Mouse (Mus musculus) mature B cell (primary cell): ENCODE measurements around the gene Babam1.
"Not testable (repeated sequence)": the region's sequence is repeated elsewhere in the genome, so short reads cannot be mapped to it uniquely, and the experiment has no call there.

ENCODE experiments used
- in situ Hi-C: fragments of 300-500 bp; cut with MboI; formaldehyde crosslinking; loops from 2 replicates; pipeline ENCODE4 v1.14.3; 2019

Babam1 gene

GRCm38 (mm10) chr8:71406099-71407015, 9.7 kb downstream of the Babam1 start:
- in situ Hi-C loops, result no loop called here

GRCm38 (mm10) chr8:71407441-71407840, 10.8 kb downstream of the Babam1 start:
- in situ Hi-C loops, result no loop called here

DNA sequence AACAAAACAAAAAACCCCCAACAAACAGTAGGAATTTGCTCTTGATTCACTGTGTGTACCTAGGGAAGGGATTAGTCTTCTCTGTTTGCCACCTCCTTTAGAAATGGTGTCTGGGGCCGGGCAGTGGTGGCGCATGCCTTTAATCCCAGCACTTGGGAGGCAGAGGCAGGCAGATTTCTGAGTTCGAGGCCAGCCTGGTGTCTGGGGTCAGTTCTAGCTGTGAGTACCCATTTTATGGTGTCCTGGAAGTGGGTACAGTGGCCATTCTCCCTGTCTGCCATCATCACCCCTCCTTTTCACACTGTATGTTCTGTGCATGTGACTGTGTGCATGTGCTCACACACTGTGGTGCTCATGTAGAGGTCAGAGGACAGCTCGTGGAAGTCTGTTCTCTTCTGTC, 11.6 kb downstream of the Babam1 start:
- in situ Hi-C loops, result no loop called here

GRCm38 (mm10) chr8:71411535-71412273, 15.0 kb downstream of the Babam1 start:
- in situ Hi-C loops, result no loop called here

- in situ Hi-C loops, result no loop called here
Observed at GRCm38 (mm10) chr8:71422121-71422520, 25.5 kb downstream of the Babam1 start.

- in situ Hi-C loops, result not testable (repeated sequence)
Observed at GRCm38 (mm10) chr8:71432935-71433334, 36.3 kb downstream of the Babam1 start.

- in situ Hi-C loops, result no loop called here
Observed at GRCm38 (mm10) chr8:71437041-71437440, 40.4 kb downstream of the Babam1 start.

DNA sequence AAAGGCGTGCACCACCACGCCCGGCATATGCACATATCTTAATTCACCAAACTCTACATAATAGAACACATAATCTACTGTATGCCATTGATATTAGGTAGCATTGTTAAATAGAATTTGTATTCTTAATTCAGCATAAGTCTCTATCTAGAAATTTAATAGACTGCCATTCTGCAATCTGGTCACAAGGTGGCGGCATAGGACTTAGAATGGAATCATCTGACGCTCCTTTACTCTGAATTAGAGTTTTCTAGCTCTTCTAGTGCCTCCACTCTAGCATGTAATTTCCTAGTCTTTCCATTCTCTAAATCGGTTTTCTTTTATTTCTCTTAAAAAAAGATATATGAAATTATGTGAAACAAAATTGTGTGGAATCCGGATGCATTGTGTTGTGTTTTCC, 44.7 kb downstream of the Babam1 start:
- in situ Hi-C loops, result no loop called here

DNA sequence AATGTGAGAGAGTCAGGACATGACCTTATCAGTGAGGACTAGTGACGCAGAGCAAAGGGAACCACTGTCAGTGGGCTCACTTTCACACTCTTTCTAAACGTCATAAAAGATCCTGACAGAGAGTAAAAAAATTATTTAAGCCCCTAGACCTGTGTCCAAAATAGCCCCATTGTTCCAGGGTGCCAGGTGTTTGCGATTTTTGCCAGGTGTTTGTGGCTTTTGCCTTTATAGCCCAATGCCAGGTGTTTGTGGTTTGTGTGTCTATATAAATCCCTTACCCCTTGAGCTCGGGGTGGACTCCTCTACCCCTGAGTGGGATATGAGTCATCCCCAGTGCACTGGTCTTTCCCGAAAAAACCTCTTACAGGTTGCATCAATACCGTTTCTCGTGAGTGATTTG, 48.4 kb downstream of the Babam1 start:
- in situ Hi-C loops, result loop anchor here (5.0 kb wide), 1 partner anchor 62 kb away; no protein-coding TSS in a partner anchor

DNA sequence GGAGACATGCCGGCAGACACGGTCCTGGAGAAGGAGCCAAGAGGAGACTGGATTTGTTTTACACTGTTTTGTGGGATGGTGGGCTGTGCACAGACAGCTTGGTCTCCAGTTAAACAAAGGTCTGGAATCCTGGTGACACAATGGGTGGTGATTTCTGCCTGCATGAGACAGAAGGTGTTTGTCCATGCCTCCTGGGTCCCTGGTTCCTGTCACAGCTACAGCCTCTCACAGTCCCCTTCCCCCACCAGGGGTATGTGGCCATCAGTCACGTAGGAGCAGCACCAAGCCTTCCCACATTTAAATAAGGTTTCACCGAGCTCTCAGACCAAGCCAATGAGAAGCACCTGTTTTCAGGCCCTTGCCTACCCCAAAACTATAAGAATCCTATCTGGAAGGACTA, 54.7 kb downstream of the Babam1 start:
- in situ Hi-C loops, result no loop called here

DNA sequence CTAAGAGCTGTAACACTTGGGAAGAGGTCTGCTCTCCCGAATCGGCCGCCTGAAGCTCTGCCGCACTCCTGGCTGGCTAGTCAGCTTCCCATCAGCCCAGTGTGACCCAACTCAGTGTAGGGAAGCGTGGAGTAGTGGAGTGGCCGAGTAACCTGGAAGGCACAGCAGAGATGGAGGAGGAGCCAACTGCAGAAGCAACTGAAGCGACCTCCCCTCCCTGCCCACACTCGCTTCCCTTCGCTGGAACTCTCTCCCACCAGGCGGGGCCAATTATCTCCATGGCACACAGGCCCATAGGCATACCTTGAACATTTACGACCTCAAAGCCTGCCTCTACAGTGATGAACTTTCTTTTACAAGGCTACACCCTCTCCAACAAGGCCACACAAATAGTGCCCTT, 55.1 kb downstream of the Babam1 start:
- in situ Hi-C loops, result no loop called here

DNA sequence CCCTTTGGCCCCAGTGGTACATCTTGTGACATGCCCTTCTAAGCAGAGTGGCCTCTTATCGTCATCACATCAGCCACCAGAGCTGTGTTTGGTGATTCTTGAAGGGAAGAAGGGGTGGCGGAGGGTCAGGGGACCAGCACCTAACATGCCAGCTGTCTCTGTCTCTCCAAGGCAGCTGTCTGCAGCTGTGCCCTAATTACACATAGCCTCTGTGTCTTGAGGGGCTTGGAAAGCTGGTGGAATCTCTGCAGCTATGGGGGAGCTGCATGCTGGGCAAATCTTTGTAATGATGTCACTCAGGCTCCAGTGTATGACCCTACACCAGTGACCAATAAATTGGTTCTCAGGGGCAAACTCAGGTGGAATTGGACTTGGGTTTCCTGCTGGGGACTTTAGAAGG, 56.0 kb downstream of the Babam1 start:
- in situ Hi-C loops, result no loop called here
